Mouse (Mus musculus): ENCODE data around the gene Slc17a2. TPM values are rescaled to one million over a fixed set of nuclear protein-coding genes. Genes with fewer than 3 reads are reported as not detected.
A peak's percentile ranks its signal among the peaks of the same experiment; 100 is the strongest.
"Not testable (repeated sequence)": the region's sequence is repeated elsewhere in the genome, so short reads cannot be mapped to it uniquely, and the experiment has no call there.

Gene Slc17a2
- polyA plus RNA-seq, 1 experiment: not detected

GRCm38 (mm10) chr13:23760240-23760971 is 46.4 kb upstream of the Slc17a2 start:
- H3ac ChIP-seq (ENCODE audit: control insufficient read depth, insufficient read length): no peak overlapping the region
- no peak for TF ChIP-seq TCF3 (IDR thresholded peaks at IDR 0.05; ENCODE audit: insufficient read length, low read depth)
- no peak for TF ChIP-seq TCF12 (IDR thresholded peaks at IDR 0.05; ENCODE audit: insufficient read depth, poor library complexity, severe bottlenecking)
- TF ChIP-seq MAX (IDR thresholded peaks at IDR 0.05; ENCODE audit: low read depth): no peak
- no peak for TF ChIP-seq MYOD1 (IDR thresholded peaks at IDR 0.05; ENCODE audit: control insufficient read depth in 1 of 3, insufficient read length in 2 of 3, low read depth in 2 of 3)
- TF ChIP-seq POLR2AphosphoS2 (IDR thresholded peaks at IDR 0.05; ENCODE audit: insufficient read length, low read depth): no peak
- TF ChIP-seq USF1 (IDR thresholded peaks at IDR 0.05; ENCODE audit: low read depth): no peak
- TF ChIP-seq E2F4 (IDR thresholded peaks at IDR 0.05; ENCODE audit: insufficient read depth): no peak
- TF ChIP-seq MYOG (IDR thresholded peaks at IDR 0.05; ENCODE audit: control insufficient read depth in 1 of 3, insufficient read depth in 1 of 3, insufficient read length in 2 of 3, low read depth in 2 of 3): no peak
- no peak for TF ChIP-seq REST (IDR thresholded peaks at IDR 0.05; ENCODE audit: insufficient read depth, insufficient read length)
- no peak for TF ChIP-seq POLR2A (IDR thresholded peaks at IDR 0.05; ENCODE audit: insufficient read length, low read depth)
- H3K4me3 ChIP-seq: peak overlapping the region; percentile 29

DNA sequence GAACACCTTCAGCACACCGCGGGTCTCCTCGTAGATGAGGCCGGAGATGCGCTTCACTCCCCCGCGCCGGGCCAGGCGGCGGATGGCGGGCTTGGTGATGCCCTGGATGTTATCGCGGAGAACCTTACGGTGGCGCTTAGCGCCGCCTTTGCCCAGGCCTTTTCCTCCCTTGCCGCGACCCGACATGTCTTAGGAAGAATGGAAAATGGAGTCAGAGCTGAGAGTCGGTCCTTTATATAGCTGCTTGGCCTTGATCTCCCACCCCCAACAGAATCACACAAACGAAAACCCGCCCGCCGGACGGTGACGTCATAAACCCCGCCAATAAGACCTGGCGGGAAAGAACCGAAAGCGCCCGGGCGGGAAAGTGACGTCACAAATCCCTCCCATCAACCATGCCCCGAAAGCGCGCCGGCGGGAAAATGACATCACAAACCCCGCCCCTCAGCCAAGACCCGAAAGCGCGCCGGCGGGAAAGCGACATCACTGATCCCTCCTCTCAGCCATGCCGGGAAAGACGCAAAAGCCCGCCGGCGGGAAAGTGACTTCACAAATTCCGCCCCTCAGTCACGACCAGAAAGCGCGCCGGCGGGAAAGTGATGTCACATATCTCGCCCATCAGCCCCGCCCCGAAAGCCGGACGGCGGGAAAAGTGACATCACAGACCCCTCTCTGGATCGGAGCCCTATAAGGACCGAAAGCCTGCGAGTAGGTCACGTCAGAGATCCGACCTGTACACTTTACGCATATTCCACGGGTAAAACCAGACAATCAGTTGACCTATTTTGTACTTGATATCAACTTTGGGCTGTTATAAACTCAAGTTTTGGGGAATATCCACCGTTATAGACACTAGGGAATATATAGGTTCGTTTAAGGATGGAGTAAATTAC is 45.6 kb upstream of the Slc17a2 start, which contains the start of gene Hist1h4a:
Hist1h4a (minus strand) TSS at position 259 of the 893 bp plus-strand sequence.
- peak within 1 kb of the TSS; percentile 96 for H3K4me2 ChIP-seq (ENCODE audit: low read depth)
- no peaks in the 10 kb centered on the region for H3K27me3 ChIP-seq (ENCODE audit: control insufficient read depth, insufficient read depth, insufficient read length)
- TF ChIP-seq MYOD1 (IDR thresholded peaks at IDR 0.05; ENCODE audit: control insufficient read depth in 1 of 3, insufficient read length in 2 of 3, low read depth in 2 of 3) (no peak), TCF3 (IDR thresholded peaks at IDR 0.05; ENCODE audit: insufficient read length, low read depth) (no peak), POLR2AphosphoS2 (IDR thresholded peaks at IDR 0.05; ENCODE audit: insufficient read length, low read depth) (peak; percentile 91), E2F4 (IDR thresholded peaks at IDR 0.05; ENCODE audit: insufficient read depth) (peak; percentile 94), USF1 (IDR thresholded peaks at IDR 0.05; ENCODE audit: low read depth) (no peak), MYOG (IDR thresholded peaks at IDR 0.05; ENCODE audit: control insufficient read depth in 1 of 3, insufficient read depth in 1 of 3, insufficient read length in 2 of 3, low read depth in 2 of 3) (no peak), MAX (IDR thresholded peaks at IDR 0.05; ENCODE audit: low read depth) (no peak), TCF12 (IDR thresholded peaks at IDR 0.05; ENCODE audit: insufficient read depth, poor library complexity, severe bottlenecking) (no peak), POLR2A (IDR thresholded peaks at IDR 0.05; ENCODE audit: insufficient read length, low read depth) (peak; percentile 77), SRF (IDR thresholded peaks at IDR 0.05; ENCODE audit: control insufficient read depth, insufficient read length, low read depth) (peak; percentile 46), REST (IDR thresholded peaks at IDR 0.05; ENCODE audit: insufficient read depth, insufficient read length) (no peak)
- H3K36me3 ChIP-seq (ENCODE audit: control insufficient read depth, insufficient read depth): no peaks in the 10 kb centered on the region
- H3K4me3 ChIP-seq: peak within 1 kb of the TSS; percentile 29
- H3K79me2 ChIP-seq (ENCODE audit: control insufficient read depth, insufficient read depth): no peaks in the 10 kb centered on the region
- no peak within 1 kb of the TSS for H3ac ChIP-seq (ENCODE audit: control insufficient read depth, insufficient read length)

More at GRCm38 (mm10) chr13:23760240-23760971, 46.4 kb upstream of the Slc17a2 start:
- peak overlapping the region; percentile 96 for H3K4me2 ChIP-seq (ENCODE audit: low read depth)
- no peaks in the 10 kb centered on the region for H3K36me3 ChIP-seq (ENCODE audit: control insufficient read depth, insufficient read depth)
- H3K79me2 ChIP-seq (ENCODE audit: control insufficient read depth, insufficient read depth): no peaks in the 10 kb centered on the region
- no peaks in the 10 kb centered on the region for H3K27me3 ChIP-seq (ENCODE audit: control insufficient read depth, insufficient read depth, insufficient read length)

DNA sequence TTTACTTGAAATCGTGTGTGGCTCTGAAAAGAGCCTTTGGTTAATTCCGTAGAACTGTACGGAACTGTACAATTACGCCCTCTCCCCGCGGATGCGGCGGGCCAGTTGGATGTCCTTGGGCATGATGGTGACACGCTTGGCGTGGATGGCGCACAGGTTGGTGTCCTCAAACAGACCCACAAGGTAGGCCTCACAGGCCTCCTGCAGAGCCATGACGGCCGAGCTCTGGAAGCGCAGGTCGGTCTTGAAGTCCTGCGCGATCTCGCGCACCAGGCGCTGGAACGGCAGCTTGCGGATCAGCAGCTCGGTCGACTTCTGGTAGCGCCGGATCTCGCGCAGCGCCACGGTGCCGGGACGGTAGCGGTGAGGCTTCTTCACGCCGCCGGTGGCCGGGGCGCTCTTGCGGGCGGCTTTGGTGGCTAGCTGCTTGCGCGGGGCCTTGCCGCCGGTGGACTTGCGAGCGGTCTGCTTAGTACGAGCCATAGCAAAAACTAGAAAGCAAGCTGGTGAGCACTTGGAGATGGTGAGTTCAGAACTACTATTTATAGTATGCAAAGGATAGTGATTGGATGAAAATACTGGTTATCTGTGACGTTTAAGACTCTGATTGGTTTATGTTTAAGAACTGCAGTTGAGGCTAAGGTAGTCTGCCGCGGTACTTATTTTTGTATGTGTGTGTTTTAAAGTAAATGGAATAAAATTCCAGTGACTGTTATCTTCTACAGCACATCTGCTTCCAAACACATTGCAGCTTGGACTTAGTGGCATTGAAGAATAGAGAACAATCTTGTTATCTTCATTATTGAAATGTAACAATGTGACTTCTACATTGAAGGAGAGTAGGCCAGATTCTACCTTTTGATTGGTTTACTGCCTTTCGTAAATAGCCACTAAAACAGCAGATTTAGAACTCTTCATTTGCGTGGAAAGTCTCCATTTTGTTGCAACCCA is 44.6 kb upstream of the Slc17a2 start, which contains the start of gene Hist1h3a:
Hist1h3a (minus strand) TSS at position 516 of the 951 bp plus-strand sequence.
- not testable (repeated sequence) for H3ac ChIP-seq (ENCODE audit: control insufficient read depth, insufficient read length); H3K36me3 ChIP-seq (ENCODE audit: control insufficient read depth, insufficient read depth); H3K79me2 ChIP-seq (ENCODE audit: control insufficient read depth, insufficient read depth); H3K27me3 ChIP-seq (ENCODE audit: control insufficient read depth, insufficient read depth, insufficient read length)
- Histone ChIP-seq H3K4me2 (ENCODE audit: low read depth) (peak within 1 kb of the TSS; percentile 100), H3K4me3 (peak within 1 kb of the TSS; percentile 29)
- peak; percentile 91 for TF ChIP-seq POLR2AphosphoS2 (IDR thresholded peaks at IDR 0.05; ENCODE audit: insufficient read length, low read depth)
- TF ChIP-seq POLR2A (IDR thresholded peaks at IDR 0.05; ENCODE audit: insufficient read length, low read depth): peak; percentile 87

DNA sequence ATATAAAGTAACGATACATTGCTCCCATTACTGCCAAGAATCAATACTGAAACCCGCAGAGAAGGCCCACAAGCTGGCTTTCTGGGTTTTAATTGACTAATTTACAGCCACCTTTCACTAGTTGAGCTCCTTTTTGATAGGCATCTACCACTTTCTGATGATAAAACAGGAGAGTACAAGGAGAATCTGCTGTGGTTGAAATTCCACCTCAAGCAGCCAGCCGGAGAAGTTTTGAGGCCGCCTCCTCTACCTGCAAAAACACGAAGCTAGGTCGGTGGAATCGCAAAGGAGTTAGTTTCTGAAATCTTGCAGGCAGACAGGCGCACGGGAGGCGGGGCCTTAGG is 43.6 kb upstream of the Slc17a2 start:
- no peaks in the 10 kb centered on the region for H3K79me2 ChIP-seq (ENCODE audit: control insufficient read depth, insufficient read depth)
- H3K36me3 ChIP-seq (ENCODE audit: control insufficient read depth, insufficient read depth): no peaks in the 10 kb centered on the region
- H3ac ChIP-seq (ENCODE audit: control insufficient read depth, insufficient read length): no peak overlapping the region
- peak overlapping the region; percentile 29 for H3K4me3 ChIP-seq
- TF ChIP-seq TCF3 (IDR thresholded peaks at IDR 0.05; ENCODE audit: insufficient read length, low read depth): no peak
- H3K27me3 ChIP-seq (ENCODE audit: control insufficient read depth, insufficient read depth, insufficient read length): no peaks in the 10 kb centered on the region
- H3K4me2 ChIP-seq (ENCODE audit: low read depth): peak overlapping the region; percentile 100
